Mouse (Mus musculus) stomach, embryonic 16.5 days (tissue): ENCODE data around the gene Casz1. TPM values are rescaled to one million over a fixed set of nuclear protein-coding genes. Genes with fewer than 3 reads are reported as not detected.

ENCODE experiments used
- ATAC-seq: fragments of 200-750 bp; cut with Nextera tagmentation; 2 replicates; pipeline ENCODE4 v1.8.0; 2017; ENCODE audit warnings: moderate number of reproducible peaks, moderate TSS enrichment; ENCODE audit not compliant: insufficient read depth, low FRiP score
- H3K27ac ChIP-seq: fragments of 300-500 bp; sonication (generic); 2 replicates; pipeline ENCODE4 v1.5.1; 2014; ENCODE audit warnings: low read length
- H3K27me3 ChIP-seq: fragments of 300-500 bp; sonication (generic); 2 replicates; pipeline ENCODE4 v1.6.1; 2014; ENCODE audit warnings: low read length, control low read depth, mixed read lengths; ENCODE audit not compliant: control insufficient read depth, insufficient read depth
- H3K36me3 ChIP-seq: fragments of 300-500 bp; sonication (generic); 2 replicates; pipeline ENCODE4 v1.6.1; 2014; ENCODE audit warnings: low read length; ENCODE audit not compliant: control insufficient read depth, insufficient read depth
- H3K4me1 ChIP-seq: fragments of 300-500 bp; sonication (generic); 2 replicates; pipeline ENCODE4 v1.6.1; 2014; ENCODE audit warnings: low read length, control low read depth, mixed read lengths; ENCODE audit not compliant: control insufficient read depth, insufficient read depth
- H3K4me2 ChIP-seq: fragments of 300-500 bp; sonication (generic); 2 replicates; pipeline ENCODE4 v1.6.1; 2014; ENCODE audit warnings: low read depth, low read length, mixed read lengths
- H3K4me3 ChIP-seq: fragments of 300-500 bp; sonication (generic); replicated peaks from 2 replicates; pipeline ENCODE4 v1.5.1; 2014; ENCODE audit warnings: mild to moderate bottlenecking, low read length
- H3K9ac ChIP-seq: fragments of 300-500 bp; sonication (generic); 2 replicates; pipeline ENCODE4 v1.6.1; 2014; ENCODE audit warnings: low read length
- H3K9me3 ChIP-seq: fragments of 300-500 bp; sonication (generic); replicated peaks from 2 replicates; pipeline ENCODE4 v1.6.1; 2016; ENCODE audit warnings: low read length, control low read depth; ENCODE audit not compliant: control insufficient read depth
- WGBS: fragments of 180-500 bp; shearing (Covaris S2); extraction: QIAGEN DNeasy Blood & Tissue Kit; methylation state at CpG from one replicate; pipeline ENCODE4 v1.1.7; 2014; 5-methylcytosine and 5-hydroxymethylcytosine counted together
- polyA plus RNA-seq: library from polyadenylated mRNA; unstranded; fragments of >200 nt; fragmentation: Nextera tagmentation; extraction: Ambion mirVana; gene quantifications from 2 replicates; pipeline ENCODE4 v1.2.1, GENCODE M21; 2015

The Casz1 gene
- polyA plus RNA-seq, 1 experiment from 2014 or later = 9.9 TPM

DNA sequence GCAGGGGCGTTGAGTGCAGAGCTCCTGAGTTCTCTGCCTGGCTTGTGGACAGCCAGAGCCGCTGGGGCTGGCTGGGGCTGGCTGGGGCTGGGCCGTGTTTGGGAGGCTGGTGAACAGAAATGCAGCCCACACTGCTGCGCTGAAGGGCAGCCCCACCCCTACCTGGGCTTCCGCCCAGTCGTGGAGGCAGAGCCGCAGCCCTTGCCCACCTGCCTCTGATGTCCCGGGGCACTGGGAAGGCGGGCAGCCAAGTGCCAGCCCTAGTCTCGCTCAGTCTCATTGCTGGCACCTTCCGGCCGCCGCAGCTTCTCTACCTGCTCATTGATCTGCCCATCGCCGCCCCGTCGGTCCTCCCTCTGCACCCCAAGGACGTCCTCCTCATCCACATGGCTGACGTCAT lies 156.9 kb downstream of the Casz1 start:
- Histone ChIP-seq H3K27me3 (no peaks in the 10 kb centered on the region), H3K9me3 (no peaks in the 10 kb centered on the region), H3K4me3 (no peak overlapping the region), H3K9ac (no peak overlapping the region), H3K36me3 (0 out of 2 replicates have a peak, but pooled peaks cover 4% of the 10 kb centered on the region), H3K4me2 (no peak overlapping the region), H3K4me1 (peaks cover 2% of the 10 kb centered on the region), H3K27ac (no peak overlapping the region)
- 85% methylated on average over 19 of the region's 19 CpGs for WGBS
- no peak for ATAC-seq

DNA sequence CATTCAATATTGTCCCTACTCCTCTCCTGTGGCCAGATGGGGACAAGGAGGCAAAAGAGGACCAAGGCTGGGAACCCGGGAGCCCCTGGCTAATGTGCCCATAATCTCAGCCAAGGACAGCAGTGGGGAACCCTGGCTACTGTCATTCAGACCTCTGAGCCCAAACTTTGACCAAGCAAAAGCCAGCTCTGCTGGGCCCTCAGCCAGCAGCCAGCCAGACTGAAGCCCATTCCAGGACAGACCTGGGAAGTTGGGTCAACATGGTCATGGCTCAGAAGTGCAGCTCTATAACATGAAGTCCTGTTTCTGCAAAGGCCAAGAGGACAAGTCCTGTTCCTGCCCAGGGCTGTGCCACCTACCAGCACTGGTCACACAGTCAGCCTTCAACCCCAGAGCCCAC lies 157.9 kb downstream of the Casz1 start:
- Histone ChIP-seq H3K4me3 (no peak overlapping the region), H3K27ac (no peak overlapping the region), H3K4me1 (peaks cover 9% of the 10 kb centered on the region), H3K9me3 (no peaks in the 10 kb centered on the region), H3K36me3 (0 out of 2 replicates have a peak, but pooled peaks cover 4% of the 10 kb centered on the region), H3K4me2 (no peak overlapping the region), H3K27me3 (no peaks in the 10 kb centered on the region), H3K9ac (no peak overlapping the region)
- no peak for ATAC-seq
- WGBS = 92% methylated on average over 1 of the region's 1 CpGs

- no peak overlapping the region for H3K27ac ChIP-seq
- H3K4me1 ChIP-seq = peaks cover 27% of the 10 kb centered on the region
- no peak overlapping the region for H3K9ac ChIP-seq
- 0 out of 2 replicates have a peak, but pooled peaks cover 4% of the 10 kb centered on the region for H3K36me3 ChIP-seq
- ATAC-seq = no peak
- no peak overlapping the region for H3K4me2 ChIP-seq
- 80% methylated on average over 10 of the region's 10 CpGs for whole genome bisulfite sequencing
- H3K9me3 ChIP-seq = no peaks in the 10 kb centered on the region
- no peak overlapping the region for H3K4me3 ChIP-seq
- H3K27me3 ChIP-seq = no peaks in the 10 kb centered on the region
These were observed 160.5 kb downstream of the Casz1 start for GRCm38 (mm10) chr4:148964541-148965310.

GRCm38 (mm10) chr4:148966132-148966531 lies 161.9 kb downstream of the Casz1 start:
- no peak overlapping the region for H3K27ac ChIP-seq
- no peak for ATAC-seq
- H3K4me2 ChIP-seq = no peak overlapping the region
- H3K27me3 ChIP-seq = no peaks in the 10 kb centered on the region
- H3K9ac ChIP-seq = no peak overlapping the region
- WGBS = 79% methylated on average over 5 of the region's 5 CpGs
- no peak overlapping the region for H3K4me3 ChIP-seq
- H3K4me1 ChIP-seq = peaks cover 39% of the 10 kb centered on the region
- H3K36me3 ChIP-seq = 0 out of 2 replicates have a peak, but pooled peaks cover 4% of the 10 kb centered on the region
- H3K9me3 ChIP-seq = no peaks in the 10 kb centered on the region

DNA sequence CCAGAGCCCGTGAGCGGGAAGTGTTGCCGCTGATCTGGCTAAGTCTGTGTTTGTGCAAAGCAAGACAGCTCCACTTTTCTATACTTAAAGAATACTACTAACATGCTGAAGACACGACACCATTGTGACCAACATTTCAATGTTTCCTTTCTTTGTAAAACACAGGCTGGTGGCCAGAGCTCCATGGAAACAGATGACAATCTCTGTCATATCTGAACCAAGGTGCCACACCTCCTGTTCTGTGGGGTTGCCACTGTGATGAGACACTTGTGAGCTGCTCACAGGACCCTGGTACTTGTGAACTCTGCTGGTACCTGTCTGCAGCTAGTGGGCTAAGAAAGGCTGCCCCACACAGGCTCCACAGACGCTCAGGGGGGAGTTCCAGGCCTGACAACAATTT lies 164.6 kb downstream of the Casz1 start:
- H3K9me3 ChIP-seq = no peaks in the 10 kb centered on the region
- WGBS = 59% methylated on average over 5 of the region's 5 CpGs
- no peaks in the 10 kb centered on the region for H3K27me3 ChIP-seq
- peak overlapping the region; percentile 39; the same call in 1 of the 2 replicates for H3K9ac ChIP-seq
- H3K4me2 ChIP-seq = no peak overlapping the region
- no peaks in the 10 kb centered on the region for H3K36me3 ChIP-seq
- ATAC-seq = no peak
- H3K4me1 ChIP-seq = peaks cover 48% of the 10 kb centered on the region
- no peak overlapping the region for H3K4me3 ChIP-seq
- H3K27ac ChIP-seq = peak overlapping the region; percentile 26; the same call in 1 of the 2 replicates

- Histone ChIP-seq H3K4me2 (no peak overlapping the region), H3K4me3 (no peak overlapping the region), H3K27ac (no peak overlapping the region), H3K27me3 (no peaks in the 10 kb centered on the region), H3K4me1 (peaks cover 48% of the 10 kb centered on the region), H3K36me3 (no peaks in the 10 kb centered on the region), H3K9me3 (no peaks in the 10 kb centered on the region), H3K9ac (no peak overlapping the region)
- ATAC-seq = no peak
- 68% methylated on average over 5 of the region's 5 CpGs for WGBS
These were observed 165.4 kb downstream of the Casz1 start for GRCm38 (mm10) chr4:148969610-148970009.

DNA sequence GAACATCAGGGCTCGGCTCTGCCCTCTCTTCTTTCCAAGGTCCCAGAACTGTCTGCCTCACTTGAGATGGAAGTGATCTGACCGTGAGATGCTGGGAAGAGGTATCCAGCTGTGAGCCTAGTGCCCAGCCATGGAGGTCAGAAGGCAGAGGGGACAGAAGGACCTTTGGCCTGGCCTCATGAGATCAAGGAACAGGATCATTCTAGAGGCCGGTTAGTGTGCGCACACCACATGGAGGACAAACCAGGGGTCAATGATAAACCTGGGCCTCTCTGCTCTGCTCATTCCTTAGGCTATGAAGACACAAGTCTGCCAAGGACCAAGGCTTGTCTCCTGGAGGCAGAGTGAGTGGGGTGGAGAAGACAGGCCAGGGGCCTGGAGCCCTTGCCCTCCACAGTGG lies 166.5 kb downstream of the Casz1 start:
- peaks cover 48% of the 10 kb centered on the region for H3K4me1 ChIP-seq
- WGBS = 88% methylated on average over 4 of the region's 4 CpGs
- no peak overlapping the region for H3K4me3 ChIP-seq
- no peaks in the 10 kb centered on the region for H3K36me3 ChIP-seq
- no peaks in the 10 kb centered on the region for H3K27me3 ChIP-seq
- no peak overlapping the region; the same call in 1 of the 2 replicates for H3K9ac ChIP-seq
- no peak overlapping the region for H3K27ac ChIP-seq
- H3K4me2 ChIP-seq = no peak overlapping the region
- no peak for ATAC-seq
- no peaks in the 10 kb centered on the region for H3K9me3 ChIP-seq

DNA sequence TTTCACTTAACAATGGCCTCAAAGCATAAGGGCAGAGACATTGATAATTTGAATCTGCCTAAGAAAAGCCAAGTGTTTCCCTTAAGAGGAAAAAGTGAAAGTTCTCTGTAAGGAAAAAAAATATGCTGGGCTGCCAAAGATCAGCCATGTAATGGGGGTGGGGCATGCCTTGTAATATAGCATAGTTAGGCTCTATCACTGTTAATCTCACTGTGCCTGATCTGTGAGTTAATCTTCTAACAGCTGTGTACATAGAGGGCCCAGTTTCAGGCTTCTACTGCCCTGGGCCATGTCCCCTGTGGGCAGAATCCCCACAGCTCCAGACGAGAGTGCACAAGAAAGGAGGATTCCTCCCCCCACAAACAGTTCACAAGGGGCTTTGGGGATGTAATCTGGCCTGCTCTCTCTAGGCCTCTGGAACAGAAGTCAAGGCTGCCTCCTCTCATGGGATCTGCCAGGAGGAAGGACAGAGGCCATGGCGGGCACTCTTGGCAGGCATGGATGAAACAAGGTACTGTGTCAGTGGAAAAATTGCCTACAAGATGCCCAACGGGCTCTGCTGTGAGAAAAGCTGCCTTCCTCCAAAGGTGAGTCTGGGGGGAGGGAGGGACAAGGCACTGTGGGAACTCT lies 167.5 kb downstream of the Casz1 start:
- Histone ChIP-seq H3K9ac (peak overlapping the region; percentile 36; the same call in 1 of the 2 replicates), H3K4me2 (no peak overlapping the region), H3K4me3 (no peak overlapping the region), H3K9me3 (no peaks in the 10 kb centered on the region), H3K27ac (peak overlapping the region; percentile 25), H3K36me3 (no peaks in the 10 kb centered on the region), H3K27me3 (no peaks in the 10 kb centered on the region), H3K4me1 (peaks cover 40% of the 10 kb centered on the region)
- ATAC-seq = no peak
- 57% methylated on average over 3 of the region's 3 CpGs for WGBS

GRCm38 (mm10) chr4:148972707-148973106 lies 168.5 kb downstream of the Casz1 start:
- no peak overlapping the region for H3K4me3 ChIP-seq
- peaks cover 35% of the 10 kb centered on the region for H3K4me1 ChIP-seq
- no peak overlapping the region for H3K9ac ChIP-seq
- no peak overlapping the region for H3K27ac ChIP-seq
- no peaks in the 10 kb centered on the region for H3K9me3 ChIP-seq
- no peak for ATAC-seq
- 83% methylated on average over 14 of the region's 14 CpGs for WGBS
- H3K36me3 ChIP-seq = no peaks in the 10 kb centered on the region
- no peak overlapping the region for H3K4me2 ChIP-seq
- H3K27me3 ChIP-seq = no peaks in the 10 kb centered on the region
